9 mouse cellular contexts compared by ENCODE assay signal in the genomic region with DNA sequence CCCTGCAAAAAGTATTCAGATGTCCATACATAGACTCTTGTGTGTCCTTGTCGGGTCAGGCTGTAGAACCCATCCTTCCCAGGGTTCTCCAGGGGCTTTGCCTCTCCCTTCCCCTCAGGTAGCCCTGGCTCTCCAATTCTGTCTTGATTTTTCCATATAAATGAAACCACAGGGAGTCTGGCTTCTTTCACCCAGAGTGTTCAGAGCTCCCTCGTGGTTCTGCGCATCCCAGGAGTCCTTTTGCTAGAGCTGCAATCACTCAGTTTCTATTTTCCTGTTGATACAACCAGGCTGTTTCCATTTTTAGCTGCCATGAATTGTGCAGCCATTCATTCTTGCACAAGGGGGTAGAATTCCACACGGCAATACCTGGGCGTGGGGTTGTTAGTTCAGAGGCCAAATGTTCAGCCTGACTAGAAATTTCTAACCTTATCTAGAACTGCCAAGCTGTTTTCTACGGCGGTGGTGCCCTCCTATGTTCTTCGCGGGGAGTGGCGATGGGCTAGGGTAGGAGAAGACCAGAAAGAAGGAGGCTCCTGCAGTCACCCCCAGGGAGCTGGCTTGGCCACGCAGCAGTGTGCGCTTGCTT. TPM values are rescaled to one million over a fixed set of nuclear protein-coding genes. Genes with fewer than 3 reads are reported as not detected.
A peak's percentile ranks its signal among the peaks of the same experiment; 100 is the strongest.
DNase-seq lines count a peak whose midpoint lies in the region; ATAC-seq and TF ChIP-seq lines count a peak whose summit lies in the region.
"Had no signal": no experiment of that assay in that cellular context is flagged by ENCODE, and none has a peak within 500 bp of the region (broad histone marks: within the 10 kb centered on the region; RNA-seq: fewer than 3 reads in every experiment).

No protein-coding gene starts in this region.

- 0 out of 2 replicates have a peak overlapping the region, but pooled peaks have one; percentile 40 for H3K9ac ChIP-seq in embryonic facial prominence, embryonic 13.5 days
- peak overlapping the region; percentile 38 for H3K9ac ChIP-seq in liver, embryonic 14.5 days (replicated peaks)

- TF ChIP-seq CTCF in layer of hippocampus, adult 2 months (conservative IDR thresholded peaks at IDR 0.05) = peak; percentile 40
- TF ChIP-seq CTCF in liver, embryonic 14.5 days (IDR thresholded peaks at IDR 0.05; ENCODE audit: low read depth) = 0 out of 2 replicates have a peak, but pooled peaks have one; percentile 32

- ATAC-seq in embryonic facial prominence, embryonic 13.5 days (ENCODE audit: insufficient number of reproducible peaks, insufficient read depth, low FRiP score, low TSS enrichment, low read depth) = no peak
- peak; percentile 61 for ATAC-seq in liver, embryonic 14.5 days (ENCODE audit: insufficient read depth)

- DNase-seq in layer of hippocampus, adult 2 months (ENCODE audit: low spot score in 2 of 2) = no peak
- no peak for DNase-seq in layer of hippocampus, postnatal 36 days
- DNase-seq in NIH3T3 (ENCODE audit: low read depth) = peak; percentile 35
- no peak for DNase-seq in liver, embryonic 14.5 days (ENCODE audit: low read depth in 3 of 3, low spot score in 3 of 3)
- DNase-seq in left cerebral cortex, adult 8-10 months (ENCODE audit: low spot score in 2 of 2) = no peak
- DNase-seq in cerebellum, adult 11-12 months = no peak
- DNase-seq in right cerebral cortex, adult 2 months (ENCODE audit: low spot score in 2 of 2) = no peak
- DNase-seq: embryo, embryonic 11 days had no signal

- no peak; the same call in 1 of the 2 replicates for TF ChIP-seq EP300 in liver, embryonic 14.5 days (IDR thresholded peaks at IDR 0.05; ENCODE audit: low read depth)

- no peaks in the 10 kb centered on the region for H3K36me3 ChIP-seq in embryonic facial prominence, embryonic 13.5 days
- no peaks in the 10 kb centered on the region for H3K36me3 ChIP-seq in liver, embryonic 14.5 days (replicated peaks; ENCODE audit: control insufficient read depth, insufficient read depth, low read depth)

- H3K4me2 ChIP-seq in embryonic facial prominence, embryonic 13.5 days = no peak overlapping the region
- H3K4me2 ChIP-seq in liver, embryonic 14.5 days (ENCODE audit: low read depth) = peak overlapping the region; percentile 62

- no peaks in the 10 kb centered on the region for H3K27me3 ChIP-seq in embryonic facial prominence, embryonic 13.5 days
- H3K27me3 ChIP-seq in liver, embryonic 14.5 days (ENCODE audit: control insufficient read depth, insufficient read depth, low read length) = no peaks in the 10 kb centered on the region

- no peaks in the 10 kb centered on the region for H3K9me3 ChIP-seq in embryonic facial prominence, embryonic 13.5 days
- no peaks in the 10 kb centered on the region for H3K9me3 ChIP-seq in liver, embryonic 14.5 days (ENCODE audit: control insufficient read depth, low read length)

- 53% methylated on average over 12 of the region's 12 CpGs for WGBS in embryonic facial prominence, embryonic 13.5 days
- 15% methylated on average over 12 of the region's 12 CpGs for WGBS in liver, embryonic 14.5 days (ENCODE audit: insufficient replicate concordance)

- peaks cover 29% of the 10 kb centered on the region for H3K4me1 ChIP-seq in embryonic facial prominence, embryonic 13.5 days
- H3K4me1 ChIP-seq in liver, embryonic 14.5 days (replicated peaks; ENCODE audit: control insufficient read depth in 2 of 2, insufficient read depth in 2 of 2, low read length in 1 of 2) = peaks cover 13 to 22% of the 10 kb centered on the region in 2 experiments

- H3K4me3 ChIP-seq in layer of hippocampus, adult 2 months = peak overlapping the region; percentile 28
- no peak overlapping the region for H3K4me3 ChIP-seq in embryonic facial prominence, embryonic 13.5 days
- peak overlapping the region; percentile 10 to 32 for H3K4me3 ChIP-seq in liver, embryonic 14.5 days (ENCODE audit: insufficient read depth in 1 of 2, low read depth in 2 of 2, low read length in 2 of 2)

- peak overlapping the region; percentile 71 for H3K27ac ChIP-seq in layer of hippocampus, adult 2 months
- no peak overlapping the region for H3K27ac ChIP-seq in embryonic facial prominence, embryonic 13.5 days
- H3K27ac ChIP-seq in liver, embryonic 14.5 days = peak overlapping the region; percentile 25

RNA-seq across cellular contexts. Expression of gene Slc6a6, which starts 5.3 kb away (rescaled TPM):
- total RNA-seq in layer of hippocampus, adult 2 months (2021) = 100 to 1,000 TPM; 136 to 138 TPM
- total RNA-seq in layer of hippocampus, postnatal 36 days (2021) = 100 to 1,000 TPM; 116 to 118 TPM
- 71.4 and 72.2 TPM in 2 replicates for polyA plus RNA-seq in embryonic facial prominence, embryonic 13.5 days (2015; fragmentation: Nextera tagmentation; extraction: Ambion mirVana)
- 8.0 and 9.0 TPM in 2 replicates for polyA plus RNA-seq in liver, embryonic 14.5 days (2012; rRNA removed)
- polyA plus RNA-seq in liver, embryonic 14.5 days (2014; fragmentation: Nextera tagmentation; extraction: Ambion mirVana) = 7.5 and 11.4 TPM in 2 replicates
- 100 to 1,000 TPM; 154 to 181 (median 168) TPM for total RNA-seq in left cerebral cortex, adult 8-10 months (2022)
